Mouse (Mus musculus): Measurements from ENCODE around the gene Sept11. TPM values are rescaled to one million over a fixed set of nuclear protein-coding genes. Genes with fewer than 3 reads are reported as not detected.

Sept11 gene
- polyA plus RNA-seq, 1 experiment from 2014 or later: 39.2 TPM

GRCm38 (mm10) chr5:93198232-93198631 is 105.0 kb downstream of the Sept11 start:
- Histone ChIP-seq H3K4me3 (ENCODE audit: low read depth, low read length) (no peak overlapping the region), H3K4me1 (replicated peaks; ENCODE audit: control insufficient read depth, insufficient read depth, low read length) (0 out of 2 replicates have a peak, but pooled peaks cover 3% of the 10 kb centered on the region), H3K36me3 (ENCODE audit: control insufficient read depth, insufficient read depth) (peaks cover 19% of the 10 kb centered on the region), H3K9me3 (ENCODE audit: control insufficient read depth) (no peaks in the 10 kb centered on the region), H3K27ac (ENCODE audit: low read depth, low read length) (no peak overlapping the region), H3K4me2 (replicated peaks; ENCODE audit: low read depth) (no peak overlapping the region), H3K27me3 (replicated peaks; ENCODE audit: control insufficient read depth, insufficient read depth, low read length) (no peaks in the 10 kb centered on the region), H3K9ac (ENCODE audit: low read depth, low read length) (no peak overlapping the region)
- no peak for ATAC-seq
- TF ChIP-seq CTCF (IDR thresholded peaks at IDR 0.05; ENCODE audit: low read depth): no peak
- WGBS: 84% methylated on average over 3 of the region's 3 CpGs

- TF ChIP-seq CTCF (IDR thresholded peaks at IDR 0.05; ENCODE audit: low read depth): no peak
- H3K9ac ChIP-seq (ENCODE audit: low read depth, low read length): no peak overlapping the region
- H3K9me3 ChIP-seq (ENCODE audit: control insufficient read depth): no peaks in the 10 kb centered on the region
- no peak overlapping the region for H3K4me2 ChIP-seq (replicated peaks; ENCODE audit: low read depth)
- H3K27me3 ChIP-seq (replicated peaks; ENCODE audit: control insufficient read depth, insufficient read depth, low read length): no peaks in the 10 kb centered on the region
- peaks cover 19% of the 10 kb centered on the region for H3K36me3 ChIP-seq (ENCODE audit: control insufficient read depth, insufficient read depth)
- 87% methylated on average over 1 of the region's 1 CpGs for WGBS
- no peak overlapping the region for H3K4me3 ChIP-seq (ENCODE audit: low read depth, low read length)
- ATAC-seq: no peak
- H3K27ac ChIP-seq (ENCODE audit: low read depth, low read length): no peak overlapping the region
- H3K4me1 ChIP-seq (replicated peaks; ENCODE audit: control insufficient read depth, insufficient read depth, low read length): peaks cover 9% of the 10 kb centered on the region; the same call in 1 of the 2 replicates
These were observed 107.9 kb downstream of the Sept11 start for GRCm38 (mm10) chr5:93201181-93201580.

DNA sequence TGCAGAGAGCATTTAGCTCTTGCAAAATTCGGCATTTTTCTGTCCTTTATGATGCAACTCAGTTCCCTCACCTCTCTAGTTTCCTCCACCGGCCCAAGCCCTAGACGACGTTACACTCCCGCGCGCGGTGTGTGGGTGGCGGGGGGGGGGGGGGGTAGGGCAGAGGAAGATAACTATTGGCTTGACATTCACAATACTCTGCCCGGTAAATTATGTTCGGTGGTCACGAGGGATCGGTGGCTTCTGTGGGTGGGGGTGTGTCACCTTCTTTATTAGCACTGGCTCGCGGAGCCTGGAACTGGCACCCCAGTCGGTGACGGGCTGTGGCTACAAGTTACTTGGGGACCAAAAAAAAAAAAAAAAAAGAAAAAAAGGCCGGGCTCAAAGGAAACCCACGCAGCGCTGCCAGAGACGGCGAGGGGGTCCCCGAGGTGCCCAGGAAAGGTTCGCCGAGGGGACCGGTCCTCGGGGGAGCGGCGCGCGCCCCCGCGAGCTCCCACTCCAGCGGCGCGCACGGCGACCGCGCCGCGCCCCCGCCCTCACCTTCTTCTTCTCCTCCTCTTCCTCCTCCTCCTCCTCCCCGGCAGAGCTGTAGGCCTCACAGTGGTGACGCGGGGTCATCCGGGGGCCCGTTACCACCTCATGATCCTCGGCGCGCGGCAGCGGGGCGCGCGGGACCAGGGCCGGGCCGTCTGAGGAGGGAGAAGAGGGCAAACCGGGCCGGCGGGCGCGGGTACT is 112.3 kb downstream of the Sept11 start:
- under 1% methylated on average over 58 of the region's 63 CpGs for WGBS

DNA sequence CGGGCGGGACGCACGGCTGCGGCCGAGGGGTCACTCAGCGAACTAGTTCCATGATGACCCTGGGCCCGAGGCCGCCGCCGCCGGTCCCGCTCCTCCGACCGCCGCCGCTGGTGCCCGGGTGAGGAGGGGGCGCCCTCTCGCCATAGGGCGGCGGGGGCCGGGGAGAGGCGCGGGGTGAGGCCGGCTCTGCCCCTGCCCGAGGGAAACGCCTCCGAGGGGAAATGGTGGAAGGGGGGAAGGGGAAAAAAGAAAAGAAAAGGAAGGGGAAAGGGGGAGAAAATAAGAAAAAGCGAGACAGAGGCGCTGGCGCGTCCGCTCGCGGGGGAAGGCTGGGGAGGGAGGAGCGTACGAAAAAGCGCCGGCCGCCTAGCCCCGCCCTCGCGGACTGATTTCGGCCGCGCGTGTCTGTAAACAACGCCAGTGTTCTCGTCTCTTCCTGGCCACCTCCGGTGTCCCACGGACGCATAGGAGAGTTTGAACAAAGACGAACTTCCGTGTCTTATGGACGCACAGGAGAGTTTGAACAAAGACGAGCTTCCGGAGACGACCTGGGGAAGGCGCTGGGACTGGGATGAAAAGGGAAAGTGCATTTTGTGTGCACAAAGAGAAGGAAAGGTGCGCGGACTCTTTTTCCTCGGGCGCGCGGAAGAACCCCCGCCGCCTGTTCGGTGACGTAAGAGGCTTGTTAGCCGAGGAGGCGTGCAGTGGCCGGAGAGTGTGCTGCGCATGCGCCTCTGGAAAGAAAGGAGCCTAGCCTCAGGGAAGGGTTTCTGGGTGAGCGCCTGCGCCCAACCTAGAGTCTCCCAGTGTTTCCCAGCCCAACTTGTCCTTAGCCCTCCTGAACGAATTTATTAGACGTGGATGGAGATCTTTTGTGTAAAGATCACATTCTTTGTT is 113.1 kb downstream of the Sept11 start, which contains the start of the genes Ccni and 2010109A12Rik:
TSS of gene Ccni (minus strand) at position 387 of the 897 bp plus-strand sequence.
TSS of gene 2010109A12Rik (plus strand) at position 410 of the 897 bp plus-strand sequence.
- under 1% methylated on average over 75 of the region's 79 CpGs for WGBS

More for the DNA sequence above, 112.3 kb downstream of the Sept11 start:
- peak; percentile 58 for ATAC-seq
- Histone ChIP-seq H3K4me2 (replicated peaks; ENCODE audit: low read depth) (peak overlapping the region; percentile 69), H3K27ac (ENCODE audit: low read depth, low read length) (peak overlapping the region; percentile 97), H3K9ac (ENCODE audit: low read depth, low read length) (peak overlapping the region; percentile 89), H3K27me3 (replicated peaks; ENCODE audit: control insufficient read depth, insufficient read depth, low read length) (no peaks in the 10 kb centered on the region), H3K9me3 (ENCODE audit: control insufficient read depth) (no peaks in the 10 kb centered on the region), H3K36me3 (ENCODE audit: control insufficient read depth, insufficient read depth) (peaks cover 3% of the 10 kb centered on the region; the same call in 1 of the 2 replicates), H3K4me1 (replicated peaks; ENCODE audit: control insufficient read depth, insufficient read depth, low read length) (peaks cover 9% of the 10 kb centered on the region; the same call in 1 of the 2 replicates), H3K4me3 (ENCODE audit: low read depth, low read length) (peak overlapping the region; percentile 95)
- TF ChIP-seq CTCF (IDR thresholded peaks at IDR 0.05; ENCODE audit: low read depth): no peak

GRCm38 (mm10) chr5:93207006-93207348 is 113.7 kb downstream of the Sept11 start:
- ATAC-seq: peak; percentile 0; the same call in 1 of the 2 replicates
- TF ChIP-seq CTCF (IDR thresholded peaks at IDR 0.05; ENCODE audit: low read depth): no peak

More for the DNA sequence above, 113.1 kb downstream of the Sept11 start, which contains the start of the genes Ccni and 2010109A12Rik:
- no peak for TF ChIP-seq CTCF (IDR thresholded peaks at IDR 0.05; ENCODE audit: low read depth)
- peak; percentile 98 for ATAC-seq
- Histone ChIP-seq H3K4me2 (replicated peaks; ENCODE audit: low read depth) (peak within 1 kb of the TSS; percentile 69), H3K4me3 (ENCODE audit: low read depth, low read length) (peak within 1 kb of the TSS; percentile 95), H3K9me3 (ENCODE audit: control insufficient read depth) (no peaks in the 10 kb centered on the region), H3K9ac (ENCODE audit: low read depth, low read length) (peak within 1 kb of the TSS; percentile 89), H3K4me1 (replicated peaks; ENCODE audit: control insufficient read depth, insufficient read depth, low read length) (peaks cover 9% of the 10 kb centered on the region; the same call in 1 of the 2 replicates), H3K27ac (ENCODE audit: low read depth, low read length) (peak within 1 kb of the TSS; percentile 97), H3K36me3 (ENCODE audit: control insufficient read depth, insufficient read depth) (no peaks in the 10 kb centered on the region), H3K27me3 (replicated peaks; ENCODE audit: control insufficient read depth, insufficient read depth, low read length) (no peaks in the 10 kb centered on the region)

DNA sequence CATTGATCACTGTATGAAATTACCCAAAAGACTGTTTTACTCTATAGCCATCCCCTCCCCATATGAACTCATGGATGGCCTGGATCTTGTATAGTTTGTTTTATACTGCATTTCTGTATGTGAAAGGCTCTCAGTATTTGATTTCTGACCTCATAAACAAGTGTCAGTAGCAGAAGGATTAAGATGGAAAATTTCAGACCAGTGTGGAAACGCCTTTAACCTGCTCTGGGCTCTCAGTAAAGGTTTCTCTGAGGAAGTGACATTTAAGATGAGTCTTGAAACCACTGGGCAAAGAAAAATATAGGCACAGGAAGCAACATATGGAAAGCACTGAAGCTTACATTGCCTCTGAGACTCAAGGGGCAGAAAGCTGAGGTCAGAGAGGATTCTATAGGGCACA is 114.3 kb downstream of the Sept11 start:
- no peaks in the 10 kb centered on the region for H3K27me3 ChIP-seq (replicated peaks; ENCODE audit: control insufficient read depth, insufficient read depth, low read length)
- peaks cover 9% of the 10 kb centered on the region; the same call in 1 of the 2 replicates for H3K4me1 ChIP-seq (replicated peaks; ENCODE audit: control insufficient read depth, insufficient read depth, low read length)
- no peak overlapping the region for H3K27ac ChIP-seq (ENCODE audit: low read depth, low read length)
- H3K9ac ChIP-seq (ENCODE audit: low read depth, low read length): no peak overlapping the region
- no peak for ATAC-seq
- H3K4me2 ChIP-seq (replicated peaks; ENCODE audit: low read depth): no peak overlapping the region
- no peaks in the 10 kb centered on the region for H3K36me3 ChIP-seq (ENCODE audit: control insufficient read depth, insufficient read depth)
- no peak overlapping the region for H3K4me3 ChIP-seq (ENCODE audit: low read depth, low read length)
- no peak for TF ChIP-seq CTCF (IDR thresholded peaks at IDR 0.05; ENCODE audit: low read depth)
- H3K9me3 ChIP-seq (ENCODE audit: control insufficient read depth): no peaks in the 10 kb centered on the region
- WGBS: 77% methylated on average over 1 of the region's 1 CpGs

More at GRCm38 (mm10) chr5:93207006-93207348, 113.7 kb downstream of the Sept11 start:
- WGBS: 3% methylated on average over 6 of the region's 6 CpGs
- H3K27ac ChIP-seq (ENCODE audit: low read depth, low read length): no peak overlapping the region
- peak overlapping the region; percentile 95 for H3K4me3 ChIP-seq (ENCODE audit: low read depth, low read length)
- peak overlapping the region; percentile 89 for H3K9ac ChIP-seq (ENCODE audit: low read depth, low read length)
- H3K36me3 ChIP-seq (ENCODE audit: control insufficient read depth, insufficient read depth): no peaks in the 10 kb centered on the region
- H3K27me3 ChIP-seq (replicated peaks; ENCODE audit: control insufficient read depth, insufficient read depth, low read length): no peaks in the 10 kb centered on the region
- peaks cover 9% of the 10 kb centered on the region; the same call in 1 of the 2 replicates for H3K4me1 ChIP-seq (replicated peaks; ENCODE audit: control insufficient read depth, insufficient read depth, low read length)
- H3K9me3 ChIP-seq (ENCODE audit: control insufficient read depth): no peaks in the 10 kb centered on the region
- H3K4me2 ChIP-seq (replicated peaks; ENCODE audit: low read depth): peak overlapping the region; percentile 69

All from intestine, postnatal 0 days (tissue).